Mouse (Mus musculus): ENCODE results near the gene Elmsan1. TPM values are rescaled to one million over a fixed set of nuclear protein-coding genes. Genes with fewer than 3 reads are reported as not detected.
"Not testable (repeated sequence)": the region's sequence is repeated elsewhere in the genome, so short reads cannot be mapped to it uniquely, and the experiment has no call there.

Elmsan1 gene
- polyA plus RNA-seq, 1 experiment from 2014 or later, result 6.1 TPM

DNA sequence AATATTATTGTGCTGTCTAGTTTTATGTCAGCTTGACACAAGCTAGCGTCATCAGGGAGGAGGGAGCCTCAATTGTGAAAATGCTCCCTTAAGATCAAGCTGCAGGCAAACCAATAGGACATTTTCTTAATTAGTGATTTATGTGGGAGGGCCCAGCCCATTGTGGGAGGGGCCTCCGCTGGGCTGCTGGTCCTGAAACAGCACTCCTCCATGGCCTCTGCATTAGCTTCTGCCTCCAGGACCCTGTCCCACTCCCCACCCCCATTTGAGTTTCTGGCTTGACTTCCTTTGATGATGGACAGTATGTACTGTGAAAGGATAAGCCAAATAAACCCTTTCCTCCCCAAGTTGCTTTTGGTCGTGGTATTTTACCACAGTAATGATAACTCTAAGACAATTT lies 111.7 kb downstream of the Elmsan1 start:
- Histone ChIP-seq H3K4me2 (replicated peaks; ENCODE audit: low read depth, low read length) (no peak overlapping the region), H3K9ac (ENCODE audit: low read depth, low read length) (no peak overlapping the region), H3K27ac (ENCODE audit: low read depth, low read length) (no peak overlapping the region), H3K4me3 (ENCODE audit: low read depth, low read length) (no peak overlapping the region), H3K4me1 (replicated peaks; ENCODE audit: control insufficient read depth, insufficient read depth, low read length) (no peaks in the 10 kb centered on the region), H3K36me3 (ENCODE audit: control insufficient read depth, insufficient read depth, low read length) (no peaks in the 10 kb centered on the region), H3K9me3 (ENCODE audit: control insufficient read depth, low read length) (no peaks in the 10 kb centered on the region), H3K27me3 (ENCODE audit: control insufficient read depth, insufficient read depth, low read length) (no peaks in the 10 kb centered on the region)
- 75% methylated on average over 3 of the region's 3 CpGs for WGBS
- DNase-seq (ENCODE audit: low spot score) (no peak), ATAC-seq (ENCODE audit: low FRiP score) (no peak)

DNA sequence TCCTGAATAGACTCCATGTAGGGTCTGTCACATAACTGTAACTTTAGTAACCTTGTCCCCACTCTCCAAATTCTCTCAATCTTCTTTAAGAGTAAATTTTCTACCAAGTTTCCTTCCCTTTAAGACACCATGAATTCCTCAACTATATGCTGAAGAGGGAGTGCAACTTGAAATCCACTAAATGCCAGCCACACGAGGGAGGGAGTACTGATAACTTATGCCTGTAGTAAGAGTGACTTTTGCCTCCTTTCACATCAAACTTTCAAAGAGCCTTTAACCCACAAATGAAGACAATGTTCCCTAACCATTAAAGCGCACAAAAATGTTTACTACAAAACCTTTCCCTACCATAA lies 117.2 kb downstream of the Elmsan1 start:
- Histone ChIP-seq H3K27ac (ENCODE audit: low read depth, low read length) (no peak overlapping the region), H3K36me3 (ENCODE audit: control insufficient read depth, insufficient read depth, low read length) (no peaks in the 10 kb centered on the region), H3K9me3 (ENCODE audit: control insufficient read depth, low read length) (no peaks in the 10 kb centered on the region), H3K4me2 (replicated peaks; ENCODE audit: low read depth, low read length) (peak overlapping the region; percentile 57), H3K9ac (ENCODE audit: low read depth, low read length) (no peak overlapping the region; the same call in 1 of the 2 replicates), H3K4me3 (ENCODE audit: low read depth, low read length) (peak overlapping the region; percentile 36), H3K27me3 (ENCODE audit: control insufficient read depth, insufficient read depth, low read length) (no peaks in the 10 kb centered on the region), H3K4me1 (replicated peaks; ENCODE audit: control insufficient read depth, insufficient read depth, low read length) (no peaks in the 10 kb centered on the region)
- 68% methylated on average over 2 of the region's 2 CpGs for WGBS
- no peak for ATAC-seq (ENCODE audit: low FRiP score)
- peak; percentile 15 for DNase-seq (ENCODE audit: low spot score)

DNA sequence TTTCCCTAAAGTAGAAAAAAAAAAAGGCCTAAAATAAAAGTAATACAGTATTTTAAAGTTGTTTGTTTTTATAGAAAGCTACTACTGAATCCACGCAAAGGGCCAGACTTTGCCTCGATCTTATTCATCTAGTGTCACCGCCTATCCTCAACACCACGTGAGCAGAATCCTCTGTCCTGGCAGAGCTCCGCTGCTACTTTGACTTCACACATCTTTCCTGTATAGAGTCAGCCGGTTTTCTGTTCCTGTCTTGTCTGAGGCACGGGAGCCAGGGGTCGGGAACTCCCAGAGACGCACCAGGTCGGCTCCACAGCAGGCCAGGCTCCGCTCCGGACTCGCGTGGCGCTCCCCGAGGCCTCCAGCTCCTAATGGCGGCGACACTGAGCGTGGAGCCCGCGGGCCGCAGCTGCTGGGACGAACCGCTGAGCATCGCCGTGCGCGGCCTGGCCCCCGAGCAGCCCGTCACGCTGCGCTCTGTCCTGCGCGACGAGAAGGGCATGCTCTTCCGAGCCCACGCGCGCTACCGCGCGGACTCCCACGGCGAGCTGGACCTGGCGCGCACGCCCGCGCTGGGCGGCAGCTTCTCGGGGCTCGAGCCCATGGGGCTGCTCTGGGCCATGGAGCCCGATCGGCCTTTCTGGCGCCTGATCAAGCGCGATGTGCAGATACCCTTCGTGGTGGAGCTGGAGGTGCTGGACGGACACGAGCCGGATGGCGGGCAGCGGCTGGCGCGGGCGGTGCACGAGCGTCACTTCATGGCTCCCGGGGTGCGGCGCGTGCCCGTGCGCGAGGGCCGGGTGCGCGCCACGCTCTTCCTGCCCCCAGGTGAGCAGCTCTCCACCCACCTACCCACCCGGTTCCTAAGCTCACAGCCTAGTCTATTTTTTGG lies 117.8 kb downstream of the Elmsan1 start, which contains the start of gene Acot6:
TSS of gene Acot6 (plus strand) at position 51 of the 889 bp plus-strand sequence.
- not testable (repeated sequence) for H3K27ac ChIP-seq (ENCODE audit: low read depth, low read length)

GRCm38 (mm10) chr12:84100071-84100470 lies 118.6 kb downstream of the Elmsan1 start:
- no peak overlapping the region for H3K27ac ChIP-seq (ENCODE audit: low read depth, low read length)
- DNase-seq (ENCODE audit: low spot score), result no peak
- WGBS, result 75% methylated on average over 1 of the region's 1 CpGs

More for the DNA sequence above, 117.8 kb downstream of the Elmsan1 start, which contains the start of gene Acot6:
- WGBS, result under 1% methylated on average over 25 of the region's 80 CpGs
- not testable (repeated sequence) for H3K27me3 ChIP-seq (ENCODE audit: control insufficient read depth, insufficient read depth, low read length); H3K9me3 ChIP-seq (ENCODE audit: control insufficient read depth, low read length); H3K36me3 ChIP-seq (ENCODE audit: control insufficient read depth, insufficient read depth, low read length); H3K4me1 ChIP-seq (replicated peaks; ENCODE audit: control insufficient read depth, insufficient read depth, low read length)
- peak within 1 kb of the TSS; percentile 36 for H3K4me3 ChIP-seq (ENCODE audit: low read depth, low read length)
- peak within 1 kb of the TSS; percentile 57 for H3K4me2 ChIP-seq (replicated peaks; ENCODE audit: low read depth, low read length)
- ATAC-seq (ENCODE audit: low FRiP score) (peak; percentile 54; the same call in 1 of the 2 replicates), DNase-seq (ENCODE audit: low spot score) (peak; percentile 64)
- peak within 1 kb of the TSS; percentile 45 for H3K9ac ChIP-seq (ENCODE audit: low read depth, low read length)

DNA sequence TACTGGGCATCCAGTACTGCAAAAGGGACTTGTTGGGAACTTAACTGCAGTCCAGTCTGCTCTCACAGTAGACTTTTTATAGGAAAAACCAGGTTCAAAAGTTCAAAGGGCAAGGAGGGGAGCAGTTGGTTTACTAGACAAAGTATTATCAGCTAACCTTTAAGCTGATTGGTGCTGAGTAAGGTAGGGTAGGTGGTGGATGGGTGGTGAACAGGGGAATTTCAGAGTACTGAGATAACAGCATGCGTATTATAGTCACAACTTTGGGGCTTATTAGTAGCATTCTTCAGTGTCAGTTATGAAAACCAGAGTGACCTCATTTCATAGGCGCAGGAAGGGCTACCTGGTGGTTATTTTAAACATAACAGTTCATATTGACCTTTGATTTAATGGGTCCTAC lies 119.1 kb downstream of the Elmsan1 start:
- no peaks in the 10 kb centered on the region for H3K4me1 ChIP-seq (replicated peaks; ENCODE audit: control insufficient read depth, insufficient read depth, low read length)
- DNase-seq (ENCODE audit: low spot score) (no peak), ATAC-seq (ENCODE audit: low FRiP score) (no peak)
- H3K4me3 ChIP-seq (ENCODE audit: low read depth, low read length), result no peak overlapping the region
- no peak overlapping the region for H3K9ac ChIP-seq (ENCODE audit: low read depth, low read length)
- H3K4me2 ChIP-seq (replicated peaks; ENCODE audit: low read depth, low read length), result no peak overlapping the region
- 92% methylated on average over 2 of the region's 2 CpGs for WGBS
- H3K36me3 ChIP-seq (ENCODE audit: control insufficient read depth, insufficient read depth, low read length), result no peaks in the 10 kb centered on the region
- H3K27me3 ChIP-seq (ENCODE audit: control insufficient read depth, insufficient read depth, low read length), result no peaks in the 10 kb centered on the region
- no peaks in the 10 kb centered on the region for H3K9me3 ChIP-seq (ENCODE audit: control insufficient read depth, low read length)
- H3K27ac ChIP-seq (ENCODE audit: low read depth, low read length), result no peak overlapping the region

More at GRCm38 (mm10) chr12:84100071-84100470, 118.6 kb downstream of the Elmsan1 start:
- no peak for ATAC-seq (ENCODE audit: low FRiP score)
- Histone ChIP-seq H3K9me3 (ENCODE audit: control insufficient read depth, low read length) (no peaks in the 10 kb centered on the region), H3K36me3 (ENCODE audit: control insufficient read depth, insufficient read depth, low read length) (no peaks in the 10 kb centered on the region), H3K4me1 (replicated peaks; ENCODE audit: control insufficient read depth, insufficient read depth, low read length) (no peaks in the 10 kb centered on the region), H3K27me3 (ENCODE audit: control insufficient read depth, insufficient read depth, low read length) (no peaks in the 10 kb centered on the region), H3K9ac (ENCODE audit: low read depth, low read length) (no peak overlapping the region), H3K4me2 (replicated peaks; ENCODE audit: low read depth, low read length) (no peak overlapping the region), H3K4me3 (ENCODE audit: low read depth, low read length) (no peak overlapping the region)

Other genes starting within 250 kb of the Elmsan1 start
- 0.08 TPM in 1 of 2 replicates, not detected in the other for gene Heatr4, start 234.0 kb downstream of the Elmsan1 start, polyA plus RNA-seq (2014; fragmentation: Nextera tagmentation; extraction: Ambion mirVana)
- 14.0 and 15.7 TPM in 2 replicates for gene Acot2, start 231.0 kb downstream of the Elmsan1 start, polyA plus RNA-seq (2014; fragmentation: Nextera tagmentation; extraction: Ambion mirVana)
- 45.5 and 49.5 TPM in 2 replicates for gene Acot1, start 209.4 kb downstream of the Elmsan1 start, polyA plus RNA-seq (2014; fragmentation: Nextera tagmentation; extraction: Ambion mirVana)
- gene Acot4, start 180.5 kb downstream of the Elmsan1 start, polyA plus RNA-seq (2014; fragmentation: Nextera tagmentation; extraction: Ambion mirVana), result 0.14 and 0.63 TPM in 2 replicates
- gene Gm49366, start 179.9 kb downstream of the Elmsan1 start, polyA plus RNA-seq (2014; fragmentation: Nextera tagmentation; extraction: Ambion mirVana), result not detected in 2 replicates
- 0.37 and 0.47 TPM in 2 replicates for gene Acot3, start 166.7 kb downstream of the Elmsan1 start, polyA plus RNA-seq (2014; fragmentation: Nextera tagmentation; extraction: Ambion mirVana)
- not detected in 2 replicates for gene Acot5, start 149.6 kb downstream of the Elmsan1 start, polyA plus RNA-seq (2014; fragmentation: Nextera tagmentation; extraction: Ambion mirVana)
- 0.76 and 0.91 TPM in 2 replicates for gene Acot6, start 118.2 kb downstream of the Elmsan1 start, polyA plus RNA-seq (2014; fragmentation: Nextera tagmentation; extraction: Ambion mirVana)
- 4.8 and 6.3 TPM in 2 replicates for gene Dnal1, start 104.5 kb downstream of the Elmsan1 start, polyA plus RNA-seq (2014; fragmentation: Nextera tagmentation; extraction: Ambion mirVana)
- 2.4 and 2.6 TPM in 2 replicates for gene Pnma1, start 70.4 kb downstream of the Elmsan1 start, polyA plus RNA-seq (2014; fragmentation: Nextera tagmentation; extraction: Ambion mirVana)
- gene Ptgr2, start 66.4 kb upstream of the Elmsan1 start, polyA plus RNA-seq (2014; fragmentation: Nextera tagmentation; extraction: Ambion mirVana), result 16.0 and 17.9 TPM in 2 replicates
- 126 TPM in 2 replicates for gene Zfp410, start 98.0 kb upstream of the Elmsan1 start, polyA plus RNA-seq (2014; fragmentation: Nextera tagmentation; extraction: Ambion mirVana)
- gene Coq6, start 142.8 kb upstream of the Elmsan1 start, polyA plus RNA-seq (2014; fragmentation: Nextera tagmentation; extraction: Ambion mirVana), result 39.0 and 42.2 TPM in 2 replicates
- 8.7 and 11.2 TPM in 2 replicates for gene Fam161b, start 143.0 kb upstream of the Elmsan1 start, polyA plus RNA-seq (2014; fragmentation: Nextera tagmentation; extraction: Ambion mirVana)
- gene Entpd5, start 190.1 kb upstream of the Elmsan1 start, polyA plus RNA-seq (2014; fragmentation: Nextera tagmentation; extraction: Ambion mirVana), result 10.6 and 12.0 TPM in 2 replicates
- gene Bbof1, start 190.2 kb upstream of the Elmsan1 start, polyA plus RNA-seq (2014; fragmentation: Nextera tagmentation; extraction: Ambion mirVana), result 1.5 and 2.4 TPM in 2 replicates
- gene Rnf113a2, start 198.3 kb upstream of the Elmsan1 start, polyA plus RNA-seq (2014; fragmentation: Nextera tagmentation; extraction: Ambion mirVana), result 30.2 and 33.9 TPM in 2 replicates
- 25.4 and 25.9 TPM in 2 replicates for gene Aldh6a1, start 232.1 kb upstream of the Elmsan1 start, polyA plus RNA-seq (2014; fragmentation: Nextera tagmentation; extraction: Ambion mirVana)
- gene Lin52, start 232.5 kb upstream of the Elmsan1 start, polyA plus RNA-seq (2014; fragmentation: Nextera tagmentation; extraction: Ambion mirVana), result 32.8 and 35.9 TPM in 2 replicates

All from hindbrain, embryonic 11.5 days (tissue).